Mouse (Mus musculus) MEL (cell line): Measurements from ENCODE around the gene Bpifa5. TPM values are rescaled to one million over a fixed set of nuclear protein-coding genes. Genes with fewer than 3 reads are reported as not detected.

Experiments used
- DNase-seq: peaks from one replicate; pipeline ENCODE4 v3.0.0; 2011; ENCODE audit warnings: low read depth, low spot score
- H3K27ac ChIP-seq: 2 replicates; pipeline ENCODE4 v1.5.1; 2012; ENCODE audit warnings: low read depth, mild to moderate bottlenecking, control low read depth, low read length, moderate library complexity; ENCODE audit not compliant: control insufficient read depth
- H3K27me3 ChIP-seq, 2 experiments: fragments of 150-350 bp in 1 of 2; sonication (generic) in 1 of 2; 2 replicates each; pipeline ENCODE4 v1.6.1; 2012; ENCODE audit warnings: low read length in 2 of 2, mild to moderate bottlenecking in 2 of 2, improper control_type of control experiment in 1 of 2, moderate library complexity in 1 of 2; ENCODE audit not compliant: insufficient read depth in 2 of 2, control insufficient read depth in 1 of 2
- H3K36me3 ChIP-seq, 2 experiments: 2 replicates each; pipeline ENCODE4 v1.6.1; 2012 to 2014; ENCODE audit warnings: low read length in 2 of 2, improper control_type of control experiment in 1 of 2, inconsistent platforms in 1 of 2, mild to moderate bottlenecking in 1 of 2; ENCODE audit not compliant: insufficient read depth in 2 of 2, control insufficient read depth in 1 of 2
- H3K4me1 ChIP-seq, 2 experiments: fragments of 150-350 bp in 1 of 2; sonication (generic) in 1 of 2; 2 replicates each; pipeline ENCODE4 v1.6.1; 2012; ENCODE audit warnings: low read length in 2 of 2, improper control_type of control experiment in 1 of 2, mild to moderate bottlenecking in 1 of 2; ENCODE audit not compliant: insufficient read depth in 2 of 2, control insufficient read depth in 1 of 2
- H3K4me3 ChIP-seq, 2 experiments: fragments of 150-350 bp in 1 of 2; sonication (generic) in 1 of 2; 2 replicates each; pipeline ENCODE4 v1.5.1; 2012; ENCODE audit warnings: low read depth in 2 of 2, low read length in 2 of 2, mild to moderate bottlenecking in 2 of 2, moderate library complexity in 2 of 2, control low read depth in 1 of 2, improper control_type of control experiment in 1 of 2; ENCODE audit not compliant: control insufficient read depth in 1 of 2, insufficient read depth in 1 of 2
- H3K79me2 ChIP-seq: 2 replicates; pipeline ENCODE4 v1.6.1; 2012; ENCODE audit warnings: mild to moderate bottlenecking, low read length, moderate library complexity; ENCODE audit not compliant: control insufficient read depth, poor library complexity, insufficient read depth
- H3K9ac ChIP-seq: 2 replicates; pipeline ENCODE4 v1.6.1; 2012; ENCODE audit warnings: low read depth, mild to moderate bottlenecking, control low read depth, low read length, moderate library complexity; ENCODE audit not compliant: control insufficient read depth, poor library complexity, severe bottlenecking
- H3K9me3 ChIP-seq: fragments of 150-350 bp; sonication (generic); replicated peaks from 2 replicates; pipeline ENCODE4 v1.6.1; 2012; ENCODE audit warnings: mild to moderate bottlenecking, low read length, improper control_type of control experiment, moderate library complexity; ENCODE audit not compliant: insufficient read depth
- CHD2 ChIP-seq: IDR thresholded peaks from 2 replicates; pipeline ENCODE4 v1.6.1; 2011; ENCODE audit warnings: low read length, improper control_type of control experiment
- CTCF ChIP-seq, 3 experiments: IDR thresholded peaks in 2 of 3; conservative IDR thresholded peaks in 1 of 3; 2 replicates each; pipeline ENCODE4 v1.5.1; 2011 to 2012; ENCODE audit warnings: low read length in 3 of 3, low read depth in 2 of 3, mild to moderate bottlenecking in 2 of 3, improper control_type of control experiment in 1 of 3, inconsistent platforms in 1 of 3, mixed read lengths in 1 of 3, moderate library complexity in 1 of 3; ENCODE audit not compliant: control insufficient read depth in 1 of 3, insufficient read depth in 1 of 3, poor library complexity in 1 of 3, severe bottlenecking in 1 of 3
- E2F4 ChIP-seq: IDR thresholded peaks from 2 replicates; pipeline ENCODE4 v1.6.1; 2011; ENCODE audit warnings: low read depth, low read length, improper control_type of control experiment, borderline replicate concordance
- GABPA ChIP-seq: IDR thresholded peaks from 2 replicates; pipeline ENCODE4 v1.6.1; 2012; ENCODE audit warnings: low read depth, mild to moderate bottlenecking, inconsistent platforms, low read length, improper control_type of control experiment, moderate library complexity
- MAZ ChIP-seq: IDR thresholded peaks from 2 replicates; pipeline ENCODE4 v1.6.1; 2012; ENCODE audit warnings: low read depth, mild to moderate bottlenecking, inconsistent platforms, low read length, improper control_type of control experiment
- MYB ChIP-seq: IDR thresholded peaks from 2 replicates; pipeline ENCODE4 v1.6.1; 2011; ENCODE audit warnings: mild to moderate bottlenecking, low read depth, low read length, improper control_type of control experiment
- NRF1 ChIP-seq: IDR thresholded peaks from 2 replicates; pipeline ENCODE4 v1.6.1; 2014; ENCODE audit warnings: low read depth, mild to moderate bottlenecking, inconsistent platforms, low read length, improper control_type of control experiment, moderate library complexity; ENCODE audit not compliant: poor library complexity, insufficient read depth, severe bottlenecking
- RCOR1 ChIP-seq: IDR thresholded peaks from 2 replicates; pipeline ENCODE4 v1.6.1; 2012; ENCODE audit warnings: low read depth, mild to moderate bottlenecking, inconsistent platforms, low read length, improper control_type of control experiment
- TAL1 ChIP-seq: IDR thresholded peaks from 2 replicates; pipeline ENCODE4 v1.6.1; 2012; ENCODE audit warnings: mild to moderate bottlenecking, inconsistent platforms, low read length, moderate library complexity, mixed read lengths
- TBP ChIP-seq: IDR thresholded peaks from 2 replicates; pipeline ENCODE4 v1.8.0; 2011; ENCODE audit warnings: low read depth, low read length, improper control_type of control experiment
- UBTF ChIP-seq: IDR thresholded peaks from 2 replicates; pipeline ENCODE4 v1.6.1; 2012; ENCODE audit warnings: low read depth, mild to moderate bottlenecking, inconsistent platforms, low read length, improper control_type of control experiment, moderate library complexity, borderline replicate concordance; ENCODE audit not compliant: insufficient read depth
- ZKSCAN1 ChIP-seq: IDR thresholded peaks from 2 replicates; pipeline ENCODE4 v1.6.1; 2012; ENCODE audit warnings: low read depth, mild to moderate bottlenecking, inconsistent platforms, low read length, improper control_type of control experiment, moderate library complexity
- ZMIZ1 ChIP-seq: IDR thresholded peaks from 2 replicates; pipeline ENCODE4 v1.6.1; 2012; ENCODE audit warnings: low read depth, mild to moderate bottlenecking, inconsistent platforms, low read length, improper control_type of control experiment, moderate library complexity
- ZNF384 ChIP-seq: IDR thresholded peaks from 2 replicates; pipeline ENCODE4 v1.6.1; 2012; ENCODE audit warnings: low read depth, mild to moderate bottlenecking, inconsistent platforms, low read length, improper control_type of control experiment
- polyA plus RNA-seq, 2 experiments: library from polyadenylated mRNA; stranded (reverse) in 1 of 2; unstranded in 1 of 2; fragments of >175 nt in 1 of 2; fragments of >200 nt in 1 of 2; gene quantifications; 2 replicates each; pipeline versions ENCODE4 v1.2.1 to v1.2.4; 2012; ENCODE audit warnings: low replicate concordance in 2 of 2, low read depth in 1 of 2; ENCODE audit not compliant: insufficient read length in 2 of 2, insufficient read depth in 1 of 2, missing spikeins in 1 of 2
- total RNA-seq: library from RNA; depleted of rRNA; stranded (reverse); fragments of 300-350 nt; gene quantifications from 2 replicates; pipeline ENCODE4 v1.2.3, GENCODE M21; 2012; rRNA removed

Bpifa5 gene
- total RNA-seq (not detected in 2 replicates), polyA plus RNA-seq (not detected)

DNA sequence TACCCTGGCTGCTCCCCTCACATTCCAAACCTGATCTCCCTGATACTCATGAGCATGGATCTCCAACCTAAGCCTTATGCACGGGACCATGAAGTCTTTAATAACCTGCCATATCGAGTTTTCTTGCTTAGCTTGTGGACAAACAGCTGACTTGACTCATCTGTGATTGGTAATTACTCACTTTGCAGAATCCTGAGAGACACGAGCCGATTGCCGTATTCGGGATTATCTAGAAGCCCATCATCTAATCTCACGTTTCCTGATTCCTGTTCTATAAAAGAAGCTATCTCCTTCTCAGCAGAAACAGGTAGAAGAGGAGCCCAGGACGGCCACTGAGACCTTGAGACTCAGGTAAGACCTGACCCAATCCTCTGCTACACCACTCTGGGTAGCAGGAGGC is at the start of gene Bpifa5:
Gene Bpifa5 (plus strand): TSS at position 301 of the 400 bp plus-strand sequence.
- no peak for TF ChIP-seq ZKSCAN1
- TF ChIP-seq RCOR1, result no peak
- no peak for TF ChIP-seq CHD2
- no peak for TF ChIP-seq MAZ
- TF ChIP-seq UBTF, result no peak
- TF ChIP-seq ZNF384, result no peak
- no peak for TF ChIP-seq TBP
- H3K27me3 ChIP-seq, result no peaks in the 10 kb centered on the region
- H3K4me3 ChIP-seq, result no peak within 1 kb of the TSS
- H3K36me3 ChIP-seq, result no peaks in the 10 kb centered on the region
- no peak for DNase-seq
- no peak within 1 kb of the TSS for H3K27ac ChIP-seq
- H3K9me3 ChIP-seq, result no peaks in the 10 kb centered on the region
- no peak within 1 kb of the TSS for H3K9ac ChIP-seq
- no peaks in the 10 kb centered on the region for H3K4me1 ChIP-seq
- no peaks in the 10 kb centered on the region for H3K79me2 ChIP-seq

- H3K79me2 ChIP-seq, result no peaks in the 10 kb centered on the region
- H3K9ac ChIP-seq, result no peak overlapping the region
- H3K4me3 ChIP-seq, result no peak overlapping the region
- H3K4me1 ChIP-seq, result no peaks in the 10 kb centered on the region
- no peak for TF ChIP-seq GABPA
- TF ChIP-seq E2F4, result no peak
- TF ChIP-seq ZMIZ1, result no peak
- no peak for TF ChIP-seq TAL1
- TF ChIP-seq ZKSCAN1, result no peak
- no peak for TF ChIP-seq CTCF (IDR thresholded peaks at IDR 0.05 in 2 of 3, conservative IDR thresholded peaks at IDR 0.05 in 1 of 3; ENCODE audit: control insufficient read depth in 1 of 3, insufficient read depth in 1 of 3, low read depth in 2 of 3, low read length in 3 of 3, poor library complexity in 1 of 3, severe bottlenecking in 1 of 3)
- no peak for TF ChIP-seq MYB
- no peak for TF ChIP-seq UBTF
- DNase-seq, result no peak
- H3K27me3 ChIP-seq, result no peaks in the 10 kb centered on the region; a peak in 1 of 4 replicates
- no peaks in the 10 kb centered on the region for H3K36me3 ChIP-seq
- H3K9me3 ChIP-seq, result no peaks in the 10 kb centered on the region
- no peak overlapping the region for H3K27ac ChIP-seq
These were observed 45.0 kb upstream of the Bpifa5 start for GRCm38 (mm10) chr2:154117381-154117780.

GRCm38 (mm10) chr2:154130120-154130519 is 32.3 kb upstream of the Bpifa5 start, which contains the start of gene Bpifa3:
Gene Bpifa3, plus strand, starts transcription at chr2:154130336.
- DNase-seq, result no peak
- Histone ChIP-seq H3K36me3 (no peaks in the 10 kb centered on the region), H3K9ac (no peak within 1 kb of the TSS), H3K4me3 (no peak within 1 kb of the TSS), H3K27ac (no peak within 1 kb of the TSS), H3K4me1 (no peaks in the 10 kb centered on the region), H3K27me3 (no peaks in the 10 kb centered on the region), H3K79me2 (no peaks in the 10 kb centered on the region), H3K9me3 (no peaks in the 10 kb centered on the region)
- no peak for TF ChIP-seq NRF1
